Mouse (Mus musculus): ENCODE data around the gene Cab39l. TPM values are rescaled to one million over a fixed set of nuclear protein-coding genes. Genes with fewer than 3 reads are reported as not detected.
"Not testable (repeated sequence)": the region's sequence is repeated elsewhere in the genome, so short reads cannot be mapped to it uniquely, and the experiment has no call there.

Cab39l gene
- polyA plus RNA-seq (2015; fragmentation: Nextera tagmentation; extraction: Ambion mirVana): 41.0 and 44.5 TPM in 2 replicates

DNA sequence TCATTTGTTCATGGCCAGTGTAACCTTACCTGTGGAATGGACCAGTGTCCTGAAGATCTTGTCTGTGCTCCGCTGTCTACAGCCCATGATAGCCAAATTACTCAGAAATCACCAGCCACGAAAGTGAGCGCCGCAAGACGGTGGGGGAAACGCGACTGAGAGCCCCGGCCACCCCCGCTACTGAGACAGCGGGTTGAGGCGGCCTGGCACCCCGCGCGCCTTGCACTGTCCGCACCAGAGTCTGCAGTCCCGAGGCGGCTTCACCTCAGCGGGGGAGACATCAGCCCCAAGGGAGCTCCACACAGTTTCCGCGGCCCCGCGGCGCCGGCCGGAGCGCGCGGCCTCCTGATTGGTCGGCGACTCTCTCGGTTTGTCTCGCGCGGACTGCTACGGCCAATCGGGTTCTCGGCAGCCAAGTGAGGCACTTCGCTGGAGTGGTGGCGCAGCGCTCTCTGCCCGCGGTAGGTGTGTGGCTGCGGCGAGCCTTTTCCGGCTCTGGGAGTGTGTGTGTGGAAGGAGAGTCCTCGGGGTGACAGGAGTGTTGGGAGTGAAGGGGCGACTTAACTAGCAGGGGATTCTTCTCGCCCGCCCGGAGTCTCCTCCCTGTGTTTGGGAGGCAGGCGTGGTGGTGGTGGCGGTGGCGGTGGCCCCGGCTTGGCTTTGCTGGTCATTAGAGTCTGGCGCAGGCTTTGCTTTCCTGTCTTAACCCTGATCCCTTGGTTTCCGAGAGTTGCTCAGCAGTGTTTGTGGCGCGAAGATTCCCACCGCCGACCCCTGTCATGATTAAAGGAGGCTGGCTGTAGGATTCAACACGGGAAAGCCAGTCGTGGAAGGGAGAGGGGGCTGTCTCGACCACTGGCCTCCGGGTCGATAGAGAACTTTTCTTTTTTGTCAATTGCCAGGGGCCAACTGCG, at the start of gene Cab39l, which contains the start of gene Setdb2:
TSS of gene Cab39l (plus strand) at position 415 of the 914 bp plus-strand sequence.
TSS of gene Setdb2 (minus strand) at position 327 of the 914 bp plus-strand sequence.
- WGBS: under 1% methylated on average over 66 of the region's 66 CpGs

GRCm38 (mm10) chr14:59395281-59395680, 45.5 kb upstream of the Cab39l start, which contains the start of gene Phf11c:
Phf11c (minus strand) TSS chr14:59395381.
- H3K4me3 ChIP-seq: no peak within 1 kb of the TSS

More for the DNA sequence above, at the start of gene Cab39l, which contains the start of gene Setdb2:
- no peaks in the 10 kb centered on the region for H3K9me3 ChIP-seq
- H3K36me3 ChIP-seq: no peaks in the 10 kb centered on the region
- peak within 1 kb of the TSS; percentile 91 for H3K4me3 ChIP-seq
- ATAC-seq (ENCODE audit: insufficient number of reproducible peaks, low FRiP score, low TSS enrichment, low read depth): peak; percentile 98
- H3K9ac ChIP-seq: peak within 1 kb of the TSS; percentile 87
- H3K27ac ChIP-seq: peak within 1 kb of the TSS; percentile 89
- H3K27me3 ChIP-seq: no peaks in the 10 kb centered on the region
- 0 out of 2 replicates have a peak, but pooled peaks cover 2% of the 10 kb centered on the region for H3K4me1 ChIP-seq
- H3K4me2 ChIP-seq: peak within 1 kb of the TSS; percentile 76

GRCm38 (mm10) chr14:59396999-59397398, 43.8 kb upstream of the Cab39l start:
- Histone ChIP-seq H3K4me2 (no peak overlapping the region), H3K27ac (no peak overlapping the region), H3K36me3 (no peaks in the 10 kb centered on the region), H3K9ac (no peak overlapping the region), H3K9me3 (no peaks in the 10 kb centered on the region), H3K4me3 (no peak overlapping the region), H3K27me3 (no peaks in the 10 kb centered on the region), H3K4me1 (no peaks in the 10 kb centered on the region)
- 76% methylated on average over 2 of the region's 2 CpGs for WGBS
- no peak for ATAC-seq (ENCODE audit: insufficient number of reproducible peaks, low FRiP score, low TSS enrichment, low read depth)

More at GRCm38 (mm10) chr14:59395281-59395680, 45.5 kb upstream of the Cab39l start, which contains the start of gene Phf11c:
- Histone ChIP-seq H3K9ac (no peak within 1 kb of the TSS), H3K9me3 (no peaks in the 10 kb centered on the region), H3K36me3 (no peaks in the 10 kb centered on the region), H3K4me2 (no peak within 1 kb of the TSS), H3K4me1 (no peaks in the 10 kb centered on the region), H3K27ac (no peak within 1 kb of the TSS), H3K27me3 (no peaks in the 10 kb centered on the region)
- no peak for ATAC-seq (ENCODE audit: insufficient number of reproducible peaks, low FRiP score, low TSS enrichment, low read depth)
- 89% methylated on average over 3 of the region's 3 CpGs for WGBS

- not testable (repeated sequence) for H3K9ac ChIP-seq; H3K27me3 ChIP-seq; H3K4me2 ChIP-seq; H3K9me3 ChIP-seq; H3K4me1 ChIP-seq; ATAC-seq (ENCODE audit: insufficient number of reproducible peaks, low FRiP score, low TSS enrichment, low read depth); H3K27ac ChIP-seq; H3K4me3 ChIP-seq
- H3K36me3 ChIP-seq: peaks cover 31% of the 10 kb centered on the region
- WGBS: 89% methylated on average over 2 of the region's 2 CpGs
Observed at GRCm38 (mm10) chr14:59414979-59415378, 25.8 kb upstream of the Cab39l start.

- Histone ChIP-seq H3K9me3 (no peaks in the 10 kb centered on the region), H3K4me3 (no peak overlapping the region), H3K4me2 (no peak overlapping the region), H3K27ac (no peak overlapping the region), H3K27me3 (no peaks in the 10 kb centered on the region), H3K9ac (no peak overlapping the region), H3K4me1 (no peaks in the 10 kb centered on the region), H3K36me3 (peaks cover 23% of the 10 kb centered on the region)
- WGBS: 92% methylated on average over 4 of the region's 4 CpGs
- no peak for ATAC-seq (ENCODE audit: insufficient number of reproducible peaks, low FRiP score, low TSS enrichment, low read depth)
Observed at GRCm38 (mm10) chr14:59418171-59418570, 22.6 kb upstream of the Cab39l start.

- no peaks in the 10 kb centered on the region for H3K36me3 ChIP-seq
- ATAC-seq (ENCODE audit: insufficient number of reproducible peaks, low FRiP score, low TSS enrichment, low read depth): no peak
- no peak overlapping the region for H3K9ac ChIP-seq
- no peak overlapping the region for H3K4me3 ChIP-seq
- H3K27ac ChIP-seq: no peak overlapping the region
- H3K4me2 ChIP-seq: no peak overlapping the region
- 86% methylated on average over 11 of the region's 11 CpGs for WGBS
- no peaks in the 10 kb centered on the region for H3K9me3 ChIP-seq
- H3K27me3 ChIP-seq: no peaks in the 10 kb centered on the region
- H3K4me1 ChIP-seq: no peaks in the 10 kb centered on the region
Observed at GRCm38 (mm10) chr14:59422912-59423663, 17.7 kb upstream of the Cab39l start.

DNA sequence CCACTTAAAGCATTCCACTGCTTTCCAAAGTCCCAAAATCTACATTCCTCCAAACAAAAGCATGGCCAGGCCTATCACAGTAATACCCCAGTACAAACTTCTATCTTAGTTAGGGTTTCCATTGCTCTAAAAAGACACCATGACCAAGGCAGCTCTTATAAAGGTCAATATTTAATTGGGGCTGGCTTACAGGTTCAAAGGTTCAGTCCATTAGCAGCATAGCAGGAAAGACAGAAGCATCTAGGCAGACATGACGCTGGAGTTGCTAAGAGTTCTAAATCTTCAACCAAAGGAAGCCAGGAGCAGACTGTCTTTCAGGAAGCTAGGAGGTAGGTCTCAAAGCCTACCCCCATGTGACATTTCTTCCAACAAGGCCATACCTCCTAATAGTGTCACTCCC, 10.2 kb upstream of the Cab39l start:
- no peaks in the 10 kb centered on the region for H3K4me1 ChIP-seq
- H3K4me3 ChIP-seq: no peak overlapping the region
- H3K27me3 ChIP-seq: no peaks in the 10 kb centered on the region
- H3K27ac ChIP-seq: no peak overlapping the region
- H3K9me3 ChIP-seq: no peaks in the 10 kb centered on the region
- 85% methylated on average over 1 of the region's 1 CpGs for WGBS
- no peak for ATAC-seq (ENCODE audit: insufficient number of reproducible peaks, low FRiP score, low TSS enrichment, low read depth)
- no peak overlapping the region for H3K4me2 ChIP-seq
- no peaks in the 10 kb centered on the region for H3K36me3 ChIP-seq
- H3K9ac ChIP-seq: no peak overlapping the region

- no peak for ATAC-seq (ENCODE audit: insufficient number of reproducible peaks, low FRiP score, low TSS enrichment, low read depth)
- no peak overlapping the region for H3K27ac ChIP-seq
- H3K4me3 ChIP-seq: no peak overlapping the region
- no peaks in the 10 kb centered on the region for H3K4me1 ChIP-seq
- no peaks in the 10 kb centered on the region for H3K27me3 ChIP-seq
- H3K36me3 ChIP-seq: no peaks in the 10 kb centered on the region
- no peaks in the 10 kb centered on the region for H3K9me3 ChIP-seq
- no peak overlapping the region for H3K4me2 ChIP-seq
- WGBS: 69% methylated on average over 2 of the region's 2 CpGs
- no peak overlapping the region for H3K9ac ChIP-seq
Observed at GRCm38 (mm10) chr14:59433902-59434301, 6.9 kb upstream of the Cab39l start.

- H3K4me2 ChIP-seq: no peak overlapping the region
- no peaks in the 10 kb centered on the region for H3K36me3 ChIP-seq
- ATAC-seq (ENCODE audit: insufficient number of reproducible peaks, low FRiP score, low TSS enrichment, low read depth): no peak
- no peaks in the 10 kb centered on the region for H3K9me3 ChIP-seq
- 0 out of 2 replicates have a peak, but pooled peaks cover 2% of the 10 kb centered on the region for H3K4me1 ChIP-seq
- no peaks in the 10 kb centered on the region for H3K27me3 ChIP-seq
- no peak overlapping the region for H3K9ac ChIP-seq
- no peak overlapping the region for H3K27ac ChIP-seq
- H3K4me3 ChIP-seq: no peak overlapping the region
Observed at GRCm38 (mm10) chr14:59435206-59435605, 5.6 kb upstream of the Cab39l start.

DNA sequence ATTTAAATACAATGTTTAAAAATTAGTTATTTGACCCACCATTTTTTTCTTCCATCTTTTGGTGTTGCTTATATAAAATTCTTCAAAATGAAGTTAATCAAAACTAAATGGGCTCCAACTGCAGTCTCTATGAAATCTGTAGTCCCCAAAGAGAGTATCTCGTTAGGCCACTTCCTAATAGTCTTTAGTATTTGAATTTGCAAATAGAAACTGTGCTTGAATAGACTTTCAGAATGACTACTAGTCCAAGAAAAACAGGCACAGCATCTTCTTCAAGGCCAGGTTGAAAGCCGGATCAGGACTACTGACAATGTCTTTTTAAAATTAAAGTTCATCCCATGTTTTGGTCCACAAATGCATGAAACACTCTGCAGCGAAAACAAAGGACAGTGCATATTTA, 3.4 kb upstream of the Cab39l start:
- H3K9ac ChIP-seq: no peak overlapping the region
- H3K27ac ChIP-seq: no peak overlapping the region
- no peak overlapping the region for H3K4me2 ChIP-seq
- ATAC-seq (ENCODE audit: insufficient number of reproducible peaks, low FRiP score, low TSS enrichment, low read depth): no peak
- no peaks in the 10 kb centered on the region for H3K9me3 ChIP-seq
- WGBS: 83% methylated on average over 3 of the region's 3 CpGs
- no peaks in the 10 kb centered on the region for H3K27me3 ChIP-seq
- H3K4me3 ChIP-seq: no peak overlapping the region
- H3K36me3 ChIP-seq: no peaks in the 10 kb centered on the region
- H3K4me1 ChIP-seq: 0 out of 2 replicates have a peak, but pooled peaks cover 2% of the 10 kb centered on the region

GRCm38 (mm10) chr14:59438505-59438904, 2.3 kb upstream of the Cab39l start:
- Histone ChIP-seq H3K27me3 (no peaks in the 10 kb centered on the region), H3K4me2 (no peak overlapping the region), H3K9ac (no peak overlapping the region), H3K27ac (no peak overlapping the region), H3K9me3 (no peaks in the 10 kb centered on the region), H3K4me1 (0 out of 2 replicates have a peak, but pooled peaks cover 2% of the 10 kb centered on the region), H3K4me3 (no peak overlapping the region), H3K36me3 (no peaks in the 10 kb centered on the region)
- 85% methylated on average over 2 of the region's 2 CpGs for WGBS
- ATAC-seq (ENCODE audit: insufficient number of reproducible peaks, low FRiP score, low TSS enrichment, low read depth): no peak

Data from limb, embryonic 15.5 days (tissue).